Mouse (Mus musculus): ENCODE data around the gene Igsf3. TPM values are rescaled to one million over a fixed set of nuclear protein-coding genes. Genes with fewer than 3 reads are reported as not detected.

Gene Igsf3
- total RNA-seq (2023) = 0.57 and 0.69 TPM in 2 replicates

DNA sequence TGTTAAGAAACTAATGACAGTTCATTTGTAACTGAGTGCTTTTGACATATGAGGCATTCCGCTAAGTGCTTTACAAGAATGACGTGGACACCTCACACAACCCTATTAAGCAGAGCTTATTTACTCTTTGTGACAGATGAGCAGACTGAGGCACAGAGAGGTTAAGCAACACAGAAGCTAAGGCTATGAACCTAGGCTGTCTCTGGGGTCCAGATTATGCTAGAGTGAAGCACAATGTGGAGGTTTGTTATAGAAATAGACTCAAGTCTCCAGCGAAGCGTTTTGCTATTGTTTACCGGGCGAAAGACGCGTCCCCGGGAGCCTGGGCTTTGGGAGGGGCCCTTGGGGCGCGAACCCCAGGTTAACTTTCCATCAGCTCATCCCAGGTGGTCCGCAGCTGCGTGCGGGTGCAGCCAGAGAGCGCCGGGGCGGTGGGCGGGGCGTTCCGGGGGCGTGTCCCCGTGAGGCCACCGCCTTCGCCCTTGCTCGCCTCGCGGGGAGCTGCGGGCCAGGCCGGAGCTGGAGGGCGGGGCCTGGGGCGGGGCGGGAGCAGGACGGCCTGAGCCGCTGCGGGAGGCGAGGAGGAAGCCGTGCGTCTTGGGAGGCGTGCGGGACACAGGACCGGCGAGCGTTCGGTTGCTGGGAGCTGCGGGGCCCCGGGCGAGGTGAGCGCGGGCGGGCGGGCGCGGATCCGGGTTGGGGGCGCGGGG, at the start of gene Igsf3:
Gene Igsf3, plus strand, starts transcription at position 546 of the 710 bp plus-strand sequence.

Other genes starting within 250 kb of the Igsf3 start
- 1.0 and 3.0 TPM in 2 replicates for gene Cd2, start 89.1 kb upstream of the Igsf3 start, total RNA-seq (2023)
- gene Atp1a1, start 227.6 kb downstream of the Igsf3 start, total RNA-seq (2023) = 74.4 and 76.1 TPM in 2 replicates

All from neutrophil, adult 65 days (primary cell).